Mouse (Mus musculus) spleen, embryonic (tissue): ENCODE data around the gene Prdm4.

Source experiments
- CTCF ChIA-PET: fragments of 350-600 bp; sonication (Branson Sonifier 250); formaldehyde crosslinking; loops from one replicate; lab custom pipeline; 2022; lab: Charles Lee

The Prdm4 gene

DNA sequence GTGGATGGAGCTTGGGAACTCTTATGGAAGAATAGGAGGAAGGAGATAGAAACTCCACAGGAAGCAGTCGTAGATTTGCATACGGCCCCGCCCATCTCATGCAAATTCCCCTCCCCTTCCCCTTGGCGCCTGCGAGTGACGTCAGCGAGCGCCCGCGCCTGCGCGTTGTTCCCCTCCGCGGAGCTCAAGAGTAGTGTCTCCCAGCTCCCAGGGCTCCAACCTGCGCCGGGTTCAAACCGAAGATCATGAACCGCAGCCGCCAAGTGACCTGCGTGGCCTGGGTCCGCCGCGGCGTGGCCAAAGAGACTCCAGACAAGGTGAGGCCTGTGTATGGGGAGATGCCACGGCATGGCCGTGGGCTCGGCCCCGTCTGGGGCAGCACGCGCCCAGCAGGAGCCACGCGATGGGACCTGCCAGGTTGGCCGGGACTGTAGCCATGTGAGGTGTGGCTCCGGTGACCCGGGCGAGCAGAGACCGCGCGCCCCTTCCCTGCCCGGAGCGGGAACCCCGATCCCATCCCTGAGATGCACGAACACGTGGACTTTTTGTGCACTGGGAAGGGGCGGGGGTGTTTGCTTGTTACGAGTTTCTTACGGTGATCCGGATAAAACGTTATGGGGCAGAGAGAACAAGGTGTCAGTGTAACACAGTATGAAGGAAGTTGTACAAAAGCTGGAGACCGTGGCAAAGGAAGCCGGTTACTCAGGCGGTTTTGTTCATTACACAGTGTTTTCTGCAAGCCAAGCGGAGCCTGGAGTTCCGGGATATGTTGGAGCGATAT is 45.1 kb downstream of the Prdm4 start:
- CTCF ChIA-PET = no interaction called here

DNA sequence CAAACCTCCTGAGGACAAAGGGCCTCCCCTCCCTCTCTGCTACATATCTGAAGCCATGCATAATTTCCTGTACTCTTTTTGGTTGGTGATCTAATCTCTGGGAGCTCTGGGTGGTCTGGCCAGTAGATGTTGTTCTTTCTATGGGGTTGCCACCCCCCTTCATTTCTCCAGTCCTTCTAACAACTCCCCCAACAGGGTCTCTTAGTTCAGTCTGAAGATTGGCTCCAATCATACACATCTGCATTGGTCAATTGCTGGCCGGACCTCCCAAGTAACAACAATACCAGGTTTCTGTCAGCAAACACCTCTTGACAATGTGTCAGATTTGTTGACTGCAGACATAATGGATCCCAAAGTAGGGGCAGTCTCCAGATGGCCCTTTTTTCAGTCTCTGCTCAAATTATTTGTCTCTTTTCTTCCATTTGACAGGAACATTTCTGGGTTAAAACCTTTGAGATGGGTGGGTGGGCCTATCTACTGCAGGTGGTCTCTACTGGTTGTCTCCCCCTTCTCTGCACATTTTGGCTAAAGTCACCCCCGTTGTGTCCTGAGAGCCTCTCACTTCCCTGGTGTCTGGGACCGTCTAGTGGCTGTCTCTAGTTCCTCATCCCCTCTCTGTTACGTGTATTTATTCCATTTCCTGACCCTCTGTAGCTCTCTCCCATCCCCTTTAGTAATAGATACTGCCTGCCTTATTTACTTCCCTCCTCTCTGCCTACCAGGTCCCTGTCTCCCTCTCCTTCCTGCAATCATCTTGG is 70.7 kb downstream of the Prdm4 start:
- CTCF ChIA-PET = no interaction called here
